8 mouse cellular contexts compared by ENCODE assay signal in the genomic region with DNA sequence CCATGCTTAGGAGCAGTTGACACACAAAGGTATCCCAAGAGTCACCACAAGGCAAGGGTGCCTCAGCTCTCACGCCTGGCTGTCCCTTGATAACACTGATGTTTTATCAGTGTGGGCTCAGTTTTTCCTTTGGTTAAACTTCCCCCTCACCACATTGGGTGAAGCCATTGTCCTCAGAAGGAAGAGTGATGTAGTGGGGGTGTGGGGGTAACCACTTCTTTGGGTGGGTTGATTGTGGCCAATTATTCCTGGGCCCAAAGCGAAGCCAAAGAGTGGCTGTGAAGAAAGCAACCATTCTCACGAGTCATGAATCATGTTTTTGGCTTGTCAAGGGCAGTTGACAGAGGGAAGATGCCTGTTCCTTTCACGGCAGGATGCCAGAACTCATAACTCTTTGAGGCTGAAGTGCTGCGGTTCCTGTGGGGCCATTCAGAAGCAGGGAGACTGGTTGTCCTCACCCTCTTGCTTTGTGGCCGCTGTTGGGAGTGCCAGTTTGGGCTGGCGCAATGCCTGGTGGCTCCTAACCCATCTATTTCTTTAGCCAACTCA.
DNase-seq lines count a peak whose midpoint lies in the region; ATAC-seq and TF ChIP-seq lines count a peak whose summit lies in the region.

No protein-coding gene starts in this region.

- WGBS in forebrain, postnatal 0 days: 69% methylated on average over 7 of the region's 7 CpGs
- 76% methylated on average over 7 of the region's 7 CpGs for WGBS in forebrain, embryonic 15.5 days
- 62% methylated on average over 7 of the region's 7 CpGs for WGBS in hindbrain, embryonic 16.5 days
- WGBS in liver, embryonic 14.5 days (ENCODE audit: insufficient replicate concordance): 12% methylated on average over 7 of the region's 7 CpGs

- H3K27ac ChIP-seq in forebrain, postnatal 0 days (ENCODE audit: low read depth, low read length): no peak overlapping the region
- no peak overlapping the region for H3K27ac ChIP-seq in forebrain, embryonic 15.5 days (replicated peaks)
- no peak overlapping the region for H3K27ac ChIP-seq in hindbrain, embryonic 16.5 days (ENCODE audit: low read depth, low read length)
- H3K27ac ChIP-seq in liver, embryonic 14.5 days: peak overlapping the region; percentile 76

- no peak overlapping the region for H3K9ac ChIP-seq in forebrain, postnatal 0 days
- no peak overlapping the region for H3K9ac ChIP-seq in forebrain, embryonic 15.5 days (replicated peaks)
- H3K9ac ChIP-seq in hindbrain, embryonic 16.5 days (ENCODE audit: low read depth, low read length): no peak overlapping the region
- peak overlapping the region; percentile 48 for H3K9ac ChIP-seq in liver, embryonic 14.5 days (replicated peaks)

- DNase-seq in forebrain, postnatal 0 days: peak; percentile 37
- peak; percentile 78 for DNase-seq in adrenal gland, adult 8-10 months
- DNase-seq in liver, embryonic 14.5 days (ENCODE audit: low read depth in 3 of 3, low spot score in 3 of 3): peak; percentile 59 to 70 (median 66)
- peak; percentile 17 for DNase-seq in right cerebral cortex, adult 18-20 months
- no peak for DNase-seq in urinary bladder, postnatal 25 days (ENCODE audit: low spot score)

- no peaks in the 10 kb centered on the region for H3K36me3 ChIP-seq in forebrain, postnatal 0 days (ENCODE audit: insufficient read depth)
- no peaks in the 10 kb centered on the region for H3K36me3 ChIP-seq in forebrain, embryonic 15.5 days
- H3K36me3 ChIP-seq in hindbrain, embryonic 16.5 days (ENCODE audit: control insufficient read depth, insufficient read depth, low read length): no peaks in the 10 kb centered on the region
- no peaks in the 10 kb centered on the region for H3K36me3 ChIP-seq in liver, embryonic 14.5 days (replicated peaks; ENCODE audit: control insufficient read depth, insufficient read depth, low read depth)

- no peaks in the 10 kb centered on the region for H3K9me3 ChIP-seq in forebrain, postnatal 0 days (ENCODE audit: low read length)
- H3K9me3 ChIP-seq in forebrain, embryonic 15.5 days: no peaks in the 10 kb centered on the region
- H3K9me3 ChIP-seq in hindbrain, embryonic 16.5 days (ENCODE audit: control insufficient read depth, low read length): no peaks in the 10 kb centered on the region
- no peaks in the 10 kb centered on the region for H3K9me3 ChIP-seq in liver, embryonic 14.5 days (ENCODE audit: control insufficient read depth, low read length)

- no peak for TF ChIP-seq CTCF in forebrain, postnatal 0 days (IDR thresholded peaks at IDR 0.05; ENCODE audit: low read depth)
- TF ChIP-seq CTCF in liver, embryonic 14.5 days (IDR thresholded peaks at IDR 0.05; ENCODE audit: low read depth): peak; percentile 46

- H3K27me3 ChIP-seq in forebrain, postnatal 0 days (ENCODE audit: insufficient read depth, low read length): no peaks in the 10 kb centered on the region
- H3K27me3 ChIP-seq in forebrain, embryonic 15.5 days: no peaks in the 10 kb centered on the region
- H3K27me3 ChIP-seq in hindbrain, embryonic 16.5 days (replicated peaks; ENCODE audit: control insufficient read depth, insufficient read depth, low read length): no peaks in the 10 kb centered on the region
- no peaks in the 10 kb centered on the region for H3K27me3 ChIP-seq in liver, embryonic 14.5 days (ENCODE audit: control insufficient read depth, insufficient read depth, low read length)

- TF ChIP-seq EP300 in liver, embryonic 14.5 days (IDR thresholded peaks at IDR 0.05; ENCODE audit: low read depth): peak; percentile 92

- H3K4me2 ChIP-seq in forebrain, postnatal 0 days (ENCODE audit: low read depth): no peak overlapping the region
- no peak overlapping the region for H3K4me2 ChIP-seq in forebrain, embryonic 15.5 days (replicated peaks)
- H3K4me2 ChIP-seq in hindbrain, embryonic 16.5 days (ENCODE audit: low read length): no peak overlapping the region
- H3K4me2 ChIP-seq in liver, embryonic 14.5 days (ENCODE audit: low read depth): peak overlapping the region; percentile 34

- H3K4me1 ChIP-seq in forebrain, postnatal 0 days (ENCODE audit: insufficient read depth): no peaks in the 10 kb centered on the region
- H3K4me1 ChIP-seq in forebrain, embryonic 15.5 days: no peaks in the 10 kb centered on the region
- no peaks in the 10 kb centered on the region for H3K4me1 ChIP-seq in hindbrain, embryonic 16.5 days (ENCODE audit: control insufficient read depth, insufficient read depth, low read depth, low read length)
- H3K4me1 ChIP-seq in liver, embryonic 14.5 days (replicated peaks; ENCODE audit: control insufficient read depth in 2 of 2, insufficient read depth in 2 of 2, low read length in 1 of 2): peaks cover 35 to 46% of the 10 kb centered on the region in 2 experiments

- no peak overlapping the region for H3K4me3 ChIP-seq in forebrain, postnatal 0 days (ENCODE audit: low read depth, low read length)
- H3K4me3 ChIP-seq in forebrain, embryonic 15.5 days: no peak overlapping the region
- H3K4me3 ChIP-seq in hindbrain, embryonic 16.5 days (ENCODE audit: low read length): no peak overlapping the region
- no peak overlapping the region for H3K4me3 ChIP-seq in liver, embryonic 14.5 days (ENCODE audit: insufficient read depth in 1 of 2, low read depth in 2 of 2, low read length in 2 of 2)

- peak; percentile 58; the same call in 1 of the 2 replicates for ATAC-seq in forebrain, postnatal 0 days
- no peak for ATAC-seq in forebrain, embryonic 15.5 days (replicated peaks)
- peak; percentile 82 for ATAC-seq in erythroid progenitor cell, adult 5-6 weeks (replicated peaks; ENCODE audit: low FRiP score, poor library complexity, severe bottlenecking)
- peak; percentile 90; the same call in 1 of the 2 replicates for ATAC-seq in hindbrain, embryonic 16.5 days
- peak; percentile 88 for ATAC-seq in liver, embryonic 14.5 days (ENCODE audit: insufficient read depth)
